7 mouse cellular contexts compared by ENCODE assay signal in genomic region chr11:116852891-116853511, GRCm38 (mm10). TPM values are rescaled to one million over a fixed set of nuclear protein-coding genes. Genes with fewer than 3 reads are reported as not detected.
DNase-seq lines count a peak whose midpoint lies in the region; ATAC-seq lines count a peak whose summit lies in the region.

Gene Srsf2, minus strand, starts transcription at chr11:116853094.

- no peaks in the 10 kb centered on the region for H3K27me3 ChIP-seq in intestine, embryonic 15.5 days (replicated peaks)
- H3K27me3 ChIP-seq in midbrain, embryonic 10.5 days (ENCODE audit: low read depth, poor library complexity, severe bottlenecking): no peaks in the 10 kb centered on the region

- no peaks in the 10 kb centered on the region for H3K9me3 ChIP-seq in intestine, embryonic 15.5 days
- H3K9me3 ChIP-seq in midbrain, embryonic 10.5 days (replicated peaks): no peaks in the 10 kb centered on the region

- peak within 1 kb of the TSS; percentile 99 for H3K27ac ChIP-seq in intestine, embryonic 15.5 days
- peak within 1 kb of the TSS; percentile 99 for H3K27ac ChIP-seq in midbrain, embryonic 10.5 days (replicated peaks)

- H3K4me1 ChIP-seq in intestine, embryonic 15.5 days (replicated peaks): peaks cover 12% of the 10 kb centered on the region
- H3K4me1 ChIP-seq in midbrain, embryonic 10.5 days: peaks cover 25% of the 10 kb centered on the region

- H3K9ac ChIP-seq in intestine, embryonic 15.5 days: peak within 1 kb of the TSS; percentile 99

- peak within 1 kb of the TSS; percentile 62 for H3K4me2 ChIP-seq in intestine, embryonic 15.5 days (replicated peaks)

- intact Hi-C loops in left cerebral cortex, postnatal 25 days (cut with DNase I): loop anchor here (1.0 kb wide), 1 partner anchor 10 kb away; the partner anchor contains the start of genes Jmjd6 and Mettl23

- H3K36me3 ChIP-seq in intestine, embryonic 15.5 days: 0 out of 2 replicates have a peak, but pooled peaks cover 7% of the 10 kb centered on the region
- H3K36me3 ChIP-seq in midbrain, embryonic 10.5 days: peaks cover 44% of the 10 kb centered on the region

- peak within 1 kb of the TSS; percentile 99 for H3K4me3 ChIP-seq in intestine, embryonic 15.5 days (replicated peaks)
- peak within 1 kb of the TSS; percentile 100 for H3K4me3 ChIP-seq in midbrain, embryonic 10.5 days

- under 1% methylated on average over 66 of the region's 74 CpGs for WGBS in intestine, embryonic 15.5 days
- WGBS in midbrain, embryonic 10.5 days: under 1% methylated on average over 71 of the region's 74 CpGs

- peak; percentile 97 to 99 for DNase-seq in adrenal gland, adult (ENCODE audit: inconsistent age in 2 of 2, low spot score in 1 of 2)
- peak; percentile 97 for DNase-seq in embryo, embryonic 10.5 days (ENCODE audit: low spot score)
- DNase-seq in gastrocnemius, postnatal 25 days: peak; percentile 95
- peak; percentile 98 for DNase-seq in left cerebral cortex, postnatal 25 days (ENCODE audit: low spot score in 2 of 2)
- DNase-seq in midbrain, embryonic 10.5 days (ENCODE audit: low spot score): peak; percentile 96
- peak; percentile 97 for DNase-seq in right cerebral cortex, postnatal 4 days

- peak; percentile 90 for ATAC-seq in intestine, embryonic 15.5 days

RNA-seq across cellular contexts. Expression of gene Srsf2, which starts in this region (rescaled TPM):
- total RNA-seq in gastrocnemius, postnatal 25 days (2021): 10 to 100 TPM; 61.7 to 65.2 TPM
- polyA plus RNA-seq in intestine, embryonic 15.5 days (2015; fragmentation: Nextera tagmentation; extraction: Ambion mirVana): 723 and 765 TPM in 2 replicates
- total RNA-seq in left cerebral cortex, postnatal 25 days (2021): 100 to 1,000 TPM; 137 to 140 TPM
- 852 and 895 TPM in 2 replicates for polyA plus RNA-seq in midbrain, embryonic 10.5 days (2016; fragmentation: Nextera tagmentation; extraction: Ambion mirVana)

Comparison
In these comparisons a context has a peak if more than half of its experiments do, and no peak if none do; other contexts are left out.
1. Peak in every context shown above with its lines: DNase-seq, ATAC-seq, H3K4me3 ChIP-seq and H3K27ac ChIP-seq.